Mouse (Mus musculus): ENCODE results near the gene Copa. TPM values are rescaled to one million over a fixed set of nuclear protein-coding genes. Genes with fewer than 3 reads are reported as not detected.

The Copa gene
- total RNA-seq, 2 experiments from 2014 or later: 147 to 151 TPM

GRCm38 (mm10) chr1:172134072-172134471 lies 51.7 kb downstream of the Copa start:
- DNase-seq (ENCODE audit: low spot score in 2 of 2): no peak

DNA sequence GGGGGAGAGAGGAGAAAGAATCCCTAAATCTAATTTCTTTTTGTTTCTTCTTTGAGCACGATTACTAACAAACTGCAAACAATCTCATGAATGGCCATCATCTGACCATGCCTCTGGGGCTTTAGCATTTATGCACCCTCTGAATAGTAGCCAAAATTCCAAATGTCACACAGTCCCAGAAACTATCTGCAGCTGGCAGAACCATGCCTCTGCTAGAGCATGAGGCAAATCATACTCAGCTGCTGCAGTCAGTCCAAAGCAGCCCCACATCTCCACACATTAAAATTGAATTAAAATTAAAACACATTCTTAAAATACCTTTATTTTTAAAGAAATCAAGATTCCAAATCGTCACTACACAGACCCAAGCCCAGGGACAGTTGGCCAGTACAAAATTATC lies 57.8 kb downstream of the Copa start:
- DNase-seq (ENCODE audit: low spot score in 2 of 2): no peak

DNA sequence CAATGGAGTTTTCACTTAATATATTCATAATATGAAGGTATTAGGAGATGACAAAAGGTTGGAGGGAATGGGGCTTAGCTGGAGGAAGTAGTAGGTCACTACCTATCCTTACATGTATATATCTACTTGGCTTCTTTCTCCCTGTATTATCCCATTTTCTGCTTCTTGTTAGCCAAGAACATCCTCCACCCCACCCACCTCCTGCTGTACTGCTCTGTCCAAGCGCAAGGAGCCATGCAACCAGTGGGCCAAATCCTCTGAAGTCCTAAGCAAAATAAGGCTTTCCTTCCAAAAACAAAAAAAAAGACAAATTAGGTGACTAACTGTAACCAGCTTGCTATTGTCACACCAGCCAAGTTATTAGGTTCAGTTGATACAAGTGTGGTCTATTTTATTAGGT lies 58.5 kb downstream of the Copa start:
- DNase-seq (ENCODE audit: low spot score in 2 of 2): no peak

- no peak for DNase-seq (ENCODE audit: low spot score in 2 of 2)
Measured at GRCm38 (mm10) chr1:172141529-172141928, 59.2 kb downstream of the Copa start.

- DNase-seq (ENCODE audit: low spot score in 2 of 2): peak; percentile 62 to 69
Measured at GRCm38 (mm10) chr1:172143570-172143969, 61.2 kb downstream of the Copa start.

- peak; percentile 94 to 97 for DNase-seq (ENCODE audit: low spot score in 2 of 2)
Measured at GRCm38 (mm10) chr1:172147835-172148278, 65.5 kb downstream of the Copa start, which contains the start of gene Dcaf8. Gene Dcaf8, plus strand, starts transcription at chr1:172148084.

GRCm38 (mm10) chr1:172148279-172148954 lies 66.1 kb downstream of the Copa start:
- DNase-seq (ENCODE audit: low spot score in 2 of 2): peak; percentile 7 to 37

DNA sequence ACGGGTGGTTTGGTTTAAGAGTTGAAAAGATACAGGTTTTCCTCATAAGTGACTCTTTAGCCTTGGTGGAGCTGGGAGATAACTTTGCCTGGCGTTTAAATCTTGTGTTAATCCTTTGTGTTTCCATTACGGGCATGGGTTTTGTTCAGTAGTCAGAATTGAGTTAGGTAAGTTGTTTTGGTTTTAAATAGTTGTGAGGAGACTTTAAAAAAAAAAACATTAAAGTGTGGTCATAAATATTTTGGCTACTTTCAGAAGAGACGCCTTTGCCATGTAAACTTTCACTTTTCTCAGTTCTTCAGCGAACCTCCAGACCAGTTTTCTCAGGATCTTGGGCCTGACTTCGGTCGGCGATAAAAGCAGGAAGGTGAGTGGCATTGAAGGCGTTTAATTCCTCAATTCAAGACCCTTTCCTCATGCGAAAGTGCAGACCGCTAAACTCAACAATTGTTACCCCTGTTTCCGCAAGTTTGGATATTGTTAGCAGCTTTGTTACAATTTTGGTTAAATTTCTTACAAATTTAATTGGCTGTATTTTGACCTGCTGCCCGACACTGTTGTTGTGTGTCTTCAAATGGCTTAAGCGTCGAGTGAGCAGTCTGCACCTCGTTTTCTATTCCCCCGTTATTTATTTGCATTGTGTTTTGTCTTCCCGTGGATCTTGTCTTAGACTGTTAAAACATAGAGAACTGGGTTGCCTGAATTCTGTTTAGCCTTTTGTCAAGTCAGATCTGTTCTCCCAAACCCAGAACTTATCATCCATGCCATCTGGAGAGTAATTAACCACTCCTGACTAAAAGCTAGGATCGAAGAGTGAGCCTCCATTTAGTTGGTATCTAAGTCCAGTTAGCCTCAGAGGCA lies 66.9 kb downstream of the Copa start:
- no peak for DNase-seq (ENCODE audit: low spot score in 2 of 2)

GRCm38 (mm10) chr1:172154536-172154935 lies 72.2 kb downstream of the Copa start:
- DNase-seq (ENCODE audit: low spot score in 2 of 2): no peak

DNA sequence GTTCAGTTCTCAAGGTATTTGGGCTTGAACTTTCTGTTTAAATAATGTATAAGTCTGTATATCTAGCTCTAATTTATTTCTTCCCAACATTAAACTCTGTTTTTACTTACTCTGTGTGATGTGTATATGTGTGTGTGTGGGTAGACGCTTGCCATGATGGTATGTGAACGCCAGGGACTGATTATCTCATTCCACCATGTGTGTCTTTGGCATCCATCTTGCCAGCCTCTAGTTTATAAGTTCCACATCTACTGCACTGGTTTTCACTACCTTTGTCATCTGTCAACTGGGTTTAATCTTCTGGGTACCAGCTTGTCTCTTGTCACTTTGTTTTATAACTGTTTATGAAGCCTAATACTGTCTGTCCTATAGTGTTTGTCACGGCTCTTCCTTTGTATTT lies 73.2 kb downstream of the Copa start:
- DNase-seq (ENCODE audit: low spot score in 2 of 2): no peak

DNA sequence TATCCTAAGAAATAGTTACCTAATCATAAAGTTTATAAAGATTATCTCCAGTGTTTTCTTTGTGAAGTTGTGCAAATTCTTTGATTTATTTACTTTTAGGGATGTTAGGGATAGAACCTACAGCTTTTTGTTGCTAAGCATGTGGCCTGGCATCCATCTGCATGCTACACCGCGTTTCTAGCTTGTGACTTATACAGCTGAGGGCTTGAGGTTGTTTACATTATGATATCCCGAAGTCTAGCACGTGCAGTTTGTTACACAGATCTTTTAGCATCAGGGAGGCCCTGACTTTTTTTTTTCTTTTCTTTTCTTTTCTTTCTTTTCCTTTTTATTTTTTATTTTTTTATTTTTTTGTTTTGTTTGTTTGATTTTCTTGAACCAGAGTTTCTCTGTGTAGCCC lies 77.6 kb downstream of the Copa start:
- no peak for DNase-seq (ENCODE audit: low spot score in 2 of 2)

GRCm38 (mm10) chr1:172160508-172160907 lies 78.2 kb downstream of the Copa start:
- DNase-seq (ENCODE audit: low spot score in 2 of 2): no peak

DNA sequence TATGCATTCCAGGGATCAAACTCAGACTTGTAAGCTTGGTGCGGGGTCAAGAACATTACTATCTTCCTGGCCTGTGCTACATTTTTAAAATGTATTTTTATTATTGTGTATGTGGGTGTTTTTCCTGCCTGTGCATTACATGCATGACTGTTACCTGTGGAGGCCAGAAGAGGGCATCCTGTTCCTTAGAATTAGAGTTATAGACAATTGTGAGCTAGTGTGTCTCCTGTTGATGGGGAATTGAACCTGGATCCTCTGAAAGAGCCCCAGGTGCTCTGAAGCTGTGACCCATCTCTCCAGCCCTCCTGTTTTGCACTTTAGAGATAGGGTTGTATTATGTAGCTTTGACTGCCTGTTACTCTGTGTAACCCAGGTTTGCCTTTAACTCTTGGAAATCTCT lies 79.7 kb downstream of the Copa start:
- peak; percentile 21 to 38 for DNase-seq (ENCODE audit: low spot score in 2 of 2)

DNA sequence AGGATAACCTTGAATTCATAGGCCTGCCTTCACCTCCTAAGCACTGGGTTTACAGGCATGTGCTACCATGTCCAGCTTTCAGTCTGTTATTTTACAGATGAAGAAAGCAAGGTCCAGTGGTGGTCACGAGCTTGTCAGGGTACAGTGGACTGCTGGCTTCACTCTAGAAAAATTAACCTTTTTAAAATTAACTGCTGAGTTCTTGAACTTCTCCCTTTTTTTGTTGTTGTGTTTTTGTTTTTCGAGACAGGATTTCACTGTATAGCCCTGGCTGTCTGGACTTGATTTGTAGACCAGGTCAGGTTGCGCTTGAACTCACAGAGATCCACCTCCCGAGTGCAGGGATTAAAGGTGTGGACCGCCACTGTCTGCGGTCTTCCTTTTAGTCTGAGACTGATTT lies 80.6 kb downstream of the Copa start:
- DNase-seq (ENCODE audit: low spot score in 2 of 2): no peak

GRCm38 (mm10) chr1:172167911-172168310 lies 85.6 kb downstream of the Copa start:
- DNase-seq (ENCODE audit: low spot score in 2 of 2): no peak

GRCm38 (mm10) chr1:172169809-172170208 lies 87.5 kb downstream of the Copa start:
- no peak for DNase-seq (ENCODE audit: low spot score in 2 of 2)

Other genes starting within 250 kb of the Copa start
- gene Cd84, start 242.8 kb upstream of the Copa start, total RNA-seq (2021): 1 to 10 TPM; 1.9 to 2.6 TPM
- gene Gm10521, start 186.9 kb upstream of the Copa start, total RNA-seq (2021): under 1 TPM in 1 of 2 experiments, not detected in 1; 0.12 TPM
- under 1 TPM; 0.12 to 0.30 TPM for gene Slamf6, start 165.0 kb upstream of the Copa start, total RNA-seq (2021)
- 10 to 100 TPM; 10.2 to 13.7 TPM for gene Vangl2, start 54.1 kb upstream of the Copa start, total RNA-seq (2021)
- under 1 TPM; 0.28 to 0.40 TPM for gene Nhlh1, start 25.0 kb upstream of the Copa start, total RNA-seq (2021)
- 10 to 100 TPM; 56.6 to 59.3 TPM for gene Ncstn, start 266 bp downstream of the Copa start, total RNA-seq (2021)
- gene Pex19, start 44.2 kb downstream of the Copa start, total RNA-seq (2021): 10 to 100 TPM; 87.3 to 87.5 TPM
- 100 to 1,000 TPM; 117 TPM for gene Dcaf8, start 65.6 kb downstream of the Copa start, total RNA-seq (2021)
- 100 to 1,000 TPM; 412 to 456 TPM for gene Pea15a, start 124.3 kb downstream of the Copa start, total RNA-seq (2021)
- under 1 TPM in 1 of 2 experiments, not detected in 1; 0.63 TPM for gene Casq1, start 137.3 kb downstream of the Copa start, total RNA-seq (2021)
- not detected for gene Atp1a4, start 175.9 kb downstream of the Copa start, total RNA-seq (2021)
- 100 to 1,000 TPM; 278 to 283 TPM for gene Igsf8, start 179.1 kb downstream of the Copa start, total RNA-seq (2021)
- 100 to 1,000 TPM; 588 to 687 TPM for gene Atp1a2, start 215.5 kb downstream of the Copa start, total RNA-seq (2021)
- 100 to 1,000 TPM; 132 to 133 TPM for gene Kcnj9, start 246.8 kb downstream of the Copa start, total RNA-seq (2021)